In the genomic region with DNA sequence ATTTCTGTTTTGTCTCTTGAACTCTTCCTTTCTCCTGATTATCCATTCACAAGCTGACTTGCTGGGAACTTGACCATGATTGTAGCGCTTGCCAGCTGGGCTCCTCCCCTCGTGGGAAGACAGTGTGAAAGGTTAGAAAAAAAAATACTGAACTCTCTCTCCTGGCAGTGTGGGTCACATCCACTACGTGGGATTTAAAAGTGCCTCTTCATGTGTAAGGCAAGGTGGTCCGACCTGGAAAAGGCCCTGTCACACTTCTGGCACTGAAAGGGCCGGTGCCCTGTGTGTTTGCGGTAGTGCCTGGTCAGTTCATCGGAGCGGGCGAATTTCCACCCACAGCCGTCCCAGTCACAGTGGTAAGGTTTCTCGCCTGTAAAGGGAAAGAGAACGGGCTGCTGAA, we compare ENCODE assay signal across 14 mouse cellular contexts. TPM values are rescaled to one million over a fixed set of nuclear protein-coding genes. Genes with fewer than 3 reads are reported as not detected.
DNase-seq lines count a peak whose midpoint lies in the region; ATAC-seq and TF ChIP-seq lines count a peak whose summit lies in the region.
"Had no signal": no experiment of that assay in that cellular context is flagged by ENCODE, and none has a peak within 500 bp of the region (broad histone marks: within the 10 kb centered on the region; RNA-seq: fewer than 3 reads in every experiment).

No protein-coding gene starts in this region.

- 61% methylated on average over 12 of the region's 12 CpGs for WGBS in heart, adult 2 months
- WGBS in lung, postnatal 0 days: 79% methylated on average over 12 of the region's 12 CpGs
- 62% methylated on average over 12 of the region's 12 CpGs for WGBS in stomach, postnatal 0 days

- TF ChIP-seq EP300 in heart, adult 2 months (IDR thresholded peaks at IDR 0.05; ENCODE audit: insufficient read depth, low read depth, low read length): no peak
- TF ChIP-seq EP300 in lung, postnatal 0 days (IDR thresholded peaks at IDR 0.05): no peak
- TF ChIP-seq EP300 in stomach, postnatal 0 days (optimal IDR thresholded peaks at IDR 0.05): no peak

- H3K4me3 ChIP-seq in heart, adult 2 months: peak overlapping the region; percentile 36
- peak overlapping the region; percentile 21; the same call in 1 of the 2 replicates for H3K4me3 ChIP-seq in lung, postnatal 0 days (ENCODE audit: low read depth, low read length)
- H3K4me3 ChIP-seq in embryonic fibroblast, embryonic 13.5 days (ENCODE audit: insufficient read depth, low read length): peak overlapping the region; percentile 8; the same call in 1 of the 2 replicates
- peak overlapping the region; percentile 32 for H3K4me3 ChIP-seq in stomach, postnatal 0 days (ENCODE audit: low read depth, low read length)

- H3K4me1 ChIP-seq in heart, adult 2 months (ENCODE audit: control insufficient read depth, insufficient read depth, low read length): no peaks in the 10 kb centered on the region
- no peaks in the 10 kb centered on the region for H3K4me1 ChIP-seq in lung, postnatal 0 days (ENCODE audit: insufficient read depth, low read depth, low read length)
- H3K4me1 ChIP-seq in embryonic fibroblast, embryonic 13.5 days (ENCODE audit: control insufficient read depth, insufficient read depth, low read length): peaks cover 3% of the 10 kb centered on the region; the same call in 1 of the 2 replicates
- no peaks in the 10 kb centered on the region for H3K4me1 ChIP-seq in stomach, postnatal 0 days (replicated peaks; ENCODE audit: control insufficient read depth, insufficient read depth)

- no peaks in the 10 kb centered on the region for H3K9me3 ChIP-seq in lung, postnatal 0 days (ENCODE audit: low read length)
- no peaks in the 10 kb centered on the region for H3K9me3 ChIP-seq in stomach, postnatal 0 days (ENCODE audit: control insufficient read depth, low read length)

- peak overlapping the region; percentile 26 for H3K27ac ChIP-seq in heart, adult 2 months
- no peak overlapping the region for H3K27ac ChIP-seq in lung, postnatal 0 days (ENCODE audit: low read length)
- H3K27ac ChIP-seq in embryonic fibroblast, embryonic 13.5 days (ENCODE audit: insufficient read depth, low read length): no peak overlapping the region
- H3K27ac ChIP-seq in stomach, postnatal 0 days (replicated peaks): no peak overlapping the region

- TF ChIP-seq POLR2A in heart, adult 2 months (IDR thresholded peaks at IDR 0.05; ENCODE audit: insufficient read depth, low read depth, low read length): no peak
- no peak for TF ChIP-seq POLR2A in embryonic fibroblast, embryonic 13.5 days (IDR thresholded peaks at IDR 0.05; ENCODE audit: low read depth, low read length)

- no peak for TF ChIP-seq CTCF in heart, adult 2 months (IDR thresholded peaks at IDR 0.05)
- TF ChIP-seq CTCF in lung, postnatal 0 days (IDR thresholded peaks at IDR 0.05): no peak
- no peak for TF ChIP-seq CTCF in embryonic fibroblast, embryonic 13.5 days (IDR thresholded peaks at IDR 0.05; ENCODE audit: borderline replicate concordance, insufficient read depth, low read length)
- no peak for TF ChIP-seq CTCF in stomach, postnatal 0 days (IDR thresholded peaks at IDR 0.05; ENCODE audit: low read depth)

- no peaks in the 10 kb centered on the region for H3K79me2 ChIP-seq in heart, adult 2 months (replicated peaks; ENCODE audit: control insufficient read depth, insufficient read depth, low read length)

- intact Hi-C loops in heart, adult 2 months (cut with DNase I): loop anchor here (2.0 to 5.0 kb wide), 2 partner anchors 695 to 834 kb away; no protein-coding TSS in a partner anchor

- peak overlapping the region; percentile 86 for H3K4me2 ChIP-seq in lung, postnatal 0 days (replicated peaks; ENCODE audit: low read depth, low read length)
- H3K4me2 ChIP-seq in stomach, postnatal 0 days (replicated peaks; ENCODE audit: low read depth): peak overlapping the region; percentile 53

- peaks cover 14% of the 10 kb centered on the region for H3K36me3 ChIP-seq in heart, adult 2 months (ENCODE audit: control insufficient read depth, insufficient read depth, low read length)
- peaks cover 8% of the 10 kb centered on the region for H3K36me3 ChIP-seq in lung, postnatal 0 days (ENCODE audit: insufficient read depth, low read length)
- peaks cover 2% of the 10 kb centered on the region; the same call in 1 of the 2 replicates for H3K36me3 ChIP-seq in stomach, postnatal 0 days (ENCODE audit: control insufficient read depth, insufficient read depth, low read length)

- DNase-seq in heart, adult 2 months: peak; percentile 31 to 38
- DNase-seq in heart, postnatal 4 days: no peak
- no peak for DNase-seq in lung, postnatal 0 days (ENCODE audit: low spot score)
- no peak for DNase-seq in lung, postnatal 14 days
- peak; percentile 16 for DNase-seq in stomach, postnatal 0 days (ENCODE audit: low spot score)
- DNase-seq in kidney, adult 11 months: no peak
- DNase-seq: B cell, adult 2 months; cerebellum, adult 18-20 months; kidney, postnatal 4 days; liver, postnatal 0 days; right cerebral cortex, postnatal 14 days; thymus, postnatal 4 days had no signal

- H3K27me3 ChIP-seq in heart, adult 2 months (ENCODE audit: control insufficient read depth, insufficient read depth, low read length): no peaks in the 10 kb centered on the region
- no peaks in the 10 kb centered on the region for H3K27me3 ChIP-seq in lung, postnatal 0 days (replicated peaks; ENCODE audit: insufficient read depth, low read length)
- no peaks in the 10 kb centered on the region for H3K27me3 ChIP-seq in stomach, postnatal 0 days (ENCODE audit: control insufficient read depth, insufficient read depth, low read length)

- no peak for ATAC-seq in lung, postnatal 0 days
- ATAC-seq in stomach, postnatal 0 days (ENCODE audit: low FRiP score, low TSS enrichment): no peak
- ATAC-seq: liver, postnatal 0 days had no signal

- H3K9ac ChIP-seq in heart, adult 2 months (ENCODE audit: low read depth, low read length): peak overlapping the region; percentile 24
- H3K9ac ChIP-seq in lung, postnatal 0 days (replicated peaks; ENCODE audit: low read depth): no peak overlapping the region
- 0 out of 2 replicates have a peak overlapping the region, but pooled peaks have one; percentile 31 for H3K9ac ChIP-seq in stomach, postnatal 0 days (ENCODE audit: low read length)
- H3K9ac ChIP-seq: liver, postnatal 0 days had no signal

RNA-seq across cellular contexts. Expression of a gene that starts 4.3 kb away (rescaled TPM):
- 10 to 100 TPM; 35.6 to 43.4 TPM for total RNA-seq in heart, adult 2 months (2021)
- polyA plus RNA-seq in heart, adult 2 months (2012; rRNA removed): 17.5 and 27.2 TPM in 2 replicates
- total RNA-seq in heart, postnatal 4 days (2021): 10 to 100 TPM; 44.3 to 44.9 TPM
- polyA plus RNA-seq in lung, postnatal 0 days (2015; fragmentation: Nextera tagmentation; extraction: Ambion mirVana): 39.1 and 43.3 TPM in 2 replicates
- 36.5 and 49.2 TPM in 2 replicates for polyA plus RNA-seq in embryonic fibroblast, embryonic 13.5 days (2011; ENCODE audit: insufficient read length, low read depth, missing spikeins)
- polyA plus RNA-seq in stomach, postnatal 0 days (2015; fragmentation: Nextera tagmentation; extraction: Ambion mirVana): 87.8 and 99.3 TPM in 2 replicates
- total RNA-seq: MEL had no signal

Comparison
In these comparisons a context has a peak if more than half of its experiments do, and no peak if none do; other contexts are left out.
1. DNase-seq: peak in heart, adult 2 months (2 of 2) and stomach, postnatal 0 days (single experiment); none in heart, postnatal 4 days (single experiment), lung, postnatal 0 days (single experiment), lung, postnatal 14 days (single experiment) and kidney, adult 11 months (single experiment).
2. Peak in every context shown above with its lines, with median percentiles within 50 percentile points of each other: H3K4me3 ChIP-seq.